Mouse (Mus musculus) forebrain, embryonic 15.5 days (tissue): ENCODE measurements at regions not wholly inside any gene's neighbourhood (a gene's known extent, or its start where the extent isn't known, plus 50 kb on each side); places are given as distances from the start of the nearest gene placed in this dataset.
A peak's percentile ranks its signal among the peaks of the same experiment; 100 is the strongest.

Source experiments
- ATAC-seq: fragments of 200-750 bp; cut with Nextera tagmentation; replicated peaks from 2 replicates; pipeline ENCODE4 v1.8.0; 2017; ENCODE audit warnings: mild to moderate bottlenecking, moderate TSS enrichment, moderate library complexity
- H3K27ac ChIP-seq: fragments of 300-500 bp; sonication (generic); replicated peaks from 2 replicates; pipeline ENCODE4 v1.5.1; 2015; ENCODE audit warnings: mild to moderate bottlenecking, inconsistent platforms
- H3K27me3 ChIP-seq: fragments of 300-500 bp; sonication (generic); 2 replicates; pipeline ENCODE4 v1.6.1; 2015; ENCODE audit warnings: inconsistent platforms
- H3K36me3 ChIP-seq: fragments of 300-500 bp; sonication (generic); 2 replicates; pipeline ENCODE4 v1.6.1; 2015; ENCODE audit warnings: mild to moderate bottlenecking, inconsistent platforms
- H3K4me1 ChIP-seq: fragments of 300-500 bp; sonication (generic); 2 replicates; pipeline ENCODE4 v1.6.1; 2015; ENCODE audit warnings: inconsistent platforms
- H3K4me2 ChIP-seq: fragments of 300-500 bp; sonication (generic); replicated peaks from 2 replicates; pipeline ENCODE4 v1.6.1; 2015; ENCODE audit warnings: mild to moderate bottlenecking, inconsistent platforms
- H3K4me3 ChIP-seq: fragments of 300-500 bp; sonication (generic); 2 replicates; pipeline ENCODE4 v1.5.1; 2015; ENCODE audit warnings: mild to moderate bottlenecking, inconsistent platforms
- H3K9ac ChIP-seq: fragments of 300-500 bp; sonication (generic); replicated peaks from 2 replicates; pipeline ENCODE4 v1.6.1; 2015; ENCODE audit warnings: mild to moderate bottlenecking, inconsistent platforms
- H3K9me3 ChIP-seq: fragments of 300-500 bp; sonication (generic); 2 replicates; pipeline ENCODE4 v1.6.1; 2016; ENCODE audit warnings: inconsistent platforms
- WGBS: fragments of 180-500 bp; shearing (Covaris S2); methylation state at CpG from one replicate; pipeline ENCODE4 v1.1.7; 2015; ENCODE audit warnings: mixed read lengths; 5-methylcytosine and 5-hydroxymethylcytosine counted together

DNA sequence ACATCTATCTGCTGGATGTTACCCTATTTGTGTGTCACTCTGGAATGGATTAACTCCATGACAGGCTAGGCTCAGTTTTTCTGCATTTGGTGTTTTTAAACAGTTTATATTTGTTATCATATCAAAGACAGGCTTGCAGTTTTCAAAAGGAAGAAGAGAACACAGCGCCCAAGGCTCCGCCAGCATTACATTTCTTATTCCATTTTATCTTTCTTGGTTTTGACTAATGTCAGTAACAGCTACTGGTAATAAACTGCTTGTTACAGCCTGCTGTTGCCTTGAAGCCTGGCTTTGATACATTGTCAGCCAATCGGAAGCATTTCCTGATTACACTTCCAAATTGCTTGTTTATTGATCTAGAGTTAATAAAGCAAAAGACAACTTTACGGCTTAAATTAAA is 219.4 kb upstream of the Mdfic start:
- Histone ChIP-seq H3K9ac (no peak overlapping the region), H3K4me3 (no peak overlapping the region), H3K27me3 (no peaks in the 10 kb centered on the region), H3K4me1 (no peaks in the 10 kb centered on the region), H3K36me3 (no peaks in the 10 kb centered on the region), H3K4me2 (no peak overlapping the region), H3K27ac (no peak overlapping the region), H3K9me3 (no peaks in the 10 kb centered on the region)
- 56% methylated on average over 4 of the region's 4 CpGs for WGBS
- ATAC-seq, result no peak

DNA sequence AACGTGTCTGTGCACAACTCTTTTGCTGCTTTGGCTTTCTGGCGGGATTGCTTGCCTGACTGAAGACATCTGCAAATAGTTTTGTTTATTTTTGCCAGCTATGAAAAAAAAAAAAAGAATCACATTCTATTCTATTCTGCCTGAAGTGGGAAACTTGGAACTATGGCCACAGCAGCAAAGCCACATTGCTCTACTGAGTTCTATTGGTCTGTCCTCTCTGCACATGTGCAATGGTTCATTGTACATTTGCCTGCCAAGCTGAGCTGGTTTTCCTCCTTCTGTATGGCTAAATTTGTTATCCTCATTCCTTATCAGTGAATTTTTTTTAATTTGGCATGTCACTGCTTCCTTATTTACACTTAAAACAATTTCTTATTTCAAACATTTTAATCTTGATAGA is 211.1 kb upstream of the Mdfic start:
- H3K9me3 ChIP-seq, result 0 out of 2 replicates have a peak, but pooled peaks cover 4% of the 10 kb centered on the region
- no peak overlapping the region for H3K4me3 ChIP-seq
- H3K27me3 ChIP-seq, result no peaks in the 10 kb centered on the region
- ATAC-seq, result no peak
- H3K27ac ChIP-seq, result no peak overlapping the region
- no peak overlapping the region for H3K9ac ChIP-seq
- no peaks in the 10 kb centered on the region for H3K36me3 ChIP-seq
- WGBS, result 83% methylated on average over 2 of the region's 2 CpGs
- no peak overlapping the region for H3K4me2 ChIP-seq
- no peaks in the 10 kb centered on the region for H3K4me1 ChIP-seq

DNA sequence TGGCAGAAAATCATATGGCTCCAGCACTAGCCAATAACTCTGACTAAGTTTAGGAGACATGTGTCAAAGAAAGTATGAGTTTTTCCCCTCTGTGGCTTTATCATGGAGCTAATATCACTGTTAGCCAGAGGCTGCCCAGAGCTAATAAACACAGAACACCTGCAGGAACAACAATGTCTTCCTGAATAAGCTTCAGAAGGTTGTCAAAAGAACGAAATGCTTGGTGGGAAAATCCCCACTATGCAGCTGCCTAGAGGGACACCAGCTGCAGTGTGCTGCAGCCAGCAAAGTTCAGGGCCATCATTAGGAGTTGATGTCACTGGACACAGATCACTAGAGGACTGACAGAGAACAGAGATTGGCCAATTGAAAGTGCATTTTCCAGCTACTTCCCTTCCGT is 183.2 kb upstream of the Mdfic start:
- H3K4me3 ChIP-seq, result no peak overlapping the region
- ATAC-seq, result no peak
- H3K4me1 ChIP-seq, result no peaks in the 10 kb centered on the region

DNA sequence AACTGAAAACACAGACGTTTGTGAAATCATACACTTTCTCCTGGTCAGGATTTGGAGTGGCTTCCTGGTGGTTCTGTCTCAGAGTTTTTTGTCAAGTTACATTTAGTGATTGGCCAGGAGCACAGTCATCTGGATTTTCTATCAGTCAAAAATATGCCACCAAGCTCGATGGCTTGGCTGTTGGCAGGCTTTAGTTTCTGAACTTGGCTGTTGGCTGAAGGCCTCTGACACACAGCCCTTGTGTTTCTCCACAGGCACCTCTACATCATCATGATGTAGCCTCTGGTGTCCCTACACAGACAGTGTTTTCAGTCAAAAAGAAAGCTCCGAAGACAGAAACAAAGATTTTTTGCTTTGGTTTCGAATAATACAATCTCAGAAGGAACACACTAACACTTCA is 178.5 kb upstream of the Mdfic start:
- WGBS, result 73% methylated on average over 4 of the region's 4 CpGs
- H3K27ac ChIP-seq, result no peak overlapping the region
- no peaks in the 10 kb centered on the region for H3K4me1 ChIP-seq
- H3K9ac ChIP-seq, result no peak overlapping the region
- no peak overlapping the region for H3K4me3 ChIP-seq
- no peak overlapping the region for H3K4me2 ChIP-seq
- no peaks in the 10 kb centered on the region for H3K27me3 ChIP-seq
- ATAC-seq, result no peak
- H3K9me3 ChIP-seq, result no peaks in the 10 kb centered on the region
- no peaks in the 10 kb centered on the region for H3K36me3 ChIP-seq

More for the DNA sequence above, 183.2 kb upstream of the Mdfic start:
- Histone ChIP-seq H3K9ac (no peak overlapping the region), H3K27me3 (no peaks in the 10 kb centered on the region), H3K36me3 (no peaks in the 10 kb centered on the region), H3K27ac (no peak overlapping the region), H3K9me3 (no peaks in the 10 kb centered on the region), H3K4me2 (no peak overlapping the region)
- WGBS, result 71% methylated on average over 2 of the region's 2 CpGs

DNA sequence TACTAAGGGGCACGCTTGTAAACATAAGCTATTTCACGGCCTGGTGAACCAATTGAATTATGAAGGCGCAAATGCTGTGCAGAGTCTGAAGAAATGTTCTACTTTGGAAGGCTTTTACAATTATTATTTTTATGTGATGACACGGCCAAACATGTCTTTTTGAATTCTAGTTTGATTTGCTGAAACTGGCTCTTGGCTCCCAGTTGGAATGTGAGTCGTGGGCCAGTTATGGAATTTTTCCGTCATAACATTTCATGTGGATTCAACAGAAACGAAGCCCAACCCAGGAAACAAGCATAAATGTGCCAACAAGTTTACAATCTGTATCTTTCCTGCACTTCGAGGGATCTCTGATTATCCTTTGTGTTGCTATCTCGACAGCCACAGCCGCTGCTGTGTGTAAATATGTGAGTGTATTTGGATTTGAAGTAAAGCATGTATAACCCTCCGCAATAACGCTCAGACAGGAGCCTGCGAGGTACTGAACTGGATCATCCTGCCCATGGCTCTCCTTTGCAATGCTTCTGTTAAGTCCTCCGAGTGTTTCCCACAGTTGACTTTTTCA is 176.9 kb upstream of the Mdfic start:
- Histone ChIP-seq H3K9me3 (no peaks in the 10 kb centered on the region), H3K4me2 (no peak overlapping the region), H3K36me3 (no peaks in the 10 kb centered on the region), H3K4me3 (no peak overlapping the region), H3K4me1 (no peaks in the 10 kb centered on the region), H3K27me3 (no peaks in the 10 kb centered on the region), H3K27ac (no peak overlapping the region), H3K9ac (no peak overlapping the region)
- 88% methylated on average over 14 of the region's 14 CpGs for WGBS
- no peak for ATAC-seq

DNA sequence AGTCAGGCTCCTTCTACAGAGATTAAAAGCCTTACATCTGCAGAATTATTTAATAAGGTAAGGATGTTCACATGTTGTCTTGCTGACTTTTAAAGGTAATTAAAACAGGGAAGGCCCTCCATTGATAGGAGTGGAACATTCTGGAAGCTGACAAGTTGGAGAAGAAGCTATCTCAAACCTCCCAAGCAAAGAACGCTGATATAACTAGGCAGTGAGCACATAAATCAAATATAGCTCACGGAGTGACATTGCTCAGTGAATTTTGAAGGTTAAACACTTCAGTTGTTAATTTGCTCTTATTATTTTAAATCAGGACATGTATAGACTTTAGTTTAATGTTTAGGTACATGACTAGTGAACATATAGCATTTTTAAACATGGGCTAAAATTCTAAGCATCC is 171.6 kb upstream of the Mdfic start:
- WGBS, result 96% methylated on average over 2 of the region's 2 CpGs
- Histone ChIP-seq H3K36me3 (no peaks in the 10 kb centered on the region), H3K4me1 (no peaks in the 10 kb centered on the region), H3K9ac (no peak overlapping the region), H3K4me3 (no peak overlapping the region), H3K27ac (no peak overlapping the region), H3K27me3 (no peaks in the 10 kb centered on the region), H3K9me3 (no peaks in the 10 kb centered on the region), H3K4me2 (no peak overlapping the region)
- ATAC-seq, result no peak

DNA sequence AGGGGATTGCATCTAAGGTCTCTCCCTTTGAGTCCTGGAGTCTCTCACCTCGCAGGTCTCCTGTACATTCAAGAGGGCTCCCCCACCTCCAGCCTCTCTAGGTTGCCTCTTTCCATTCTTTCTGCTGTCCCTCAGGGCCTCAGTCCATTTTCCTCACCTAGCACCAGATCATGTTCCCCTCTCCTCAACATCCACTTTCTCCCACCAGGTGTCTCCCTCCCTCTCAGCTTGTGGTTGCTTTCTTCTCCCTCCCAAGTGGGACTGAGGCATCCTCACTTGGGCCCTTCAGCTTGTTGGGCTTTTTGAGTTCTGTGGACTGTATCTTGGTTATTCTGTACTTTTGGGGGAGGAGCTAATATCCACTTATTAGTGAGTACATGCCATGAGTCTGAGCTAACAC is 127.7 kb upstream of the Mdfic start:
- no peak for ATAC-seq
- no peaks in the 10 kb centered on the region for H3K9me3 ChIP-seq
- no peak overlapping the region for H3K4me2 ChIP-seq
- no peaks in the 10 kb centered on the region for H3K4me1 ChIP-seq
- H3K27me3 ChIP-seq, result no peaks in the 10 kb centered on the region
- H3K36me3 ChIP-seq, result no peaks in the 10 kb centered on the region
- no peak overlapping the region for H3K27ac ChIP-seq
- no peak overlapping the region for H3K4me3 ChIP-seq
- no peak overlapping the region for H3K9ac ChIP-seq
- WGBS, result 73% methylated on average over 1 of the region's 1 CpGs

DNA sequence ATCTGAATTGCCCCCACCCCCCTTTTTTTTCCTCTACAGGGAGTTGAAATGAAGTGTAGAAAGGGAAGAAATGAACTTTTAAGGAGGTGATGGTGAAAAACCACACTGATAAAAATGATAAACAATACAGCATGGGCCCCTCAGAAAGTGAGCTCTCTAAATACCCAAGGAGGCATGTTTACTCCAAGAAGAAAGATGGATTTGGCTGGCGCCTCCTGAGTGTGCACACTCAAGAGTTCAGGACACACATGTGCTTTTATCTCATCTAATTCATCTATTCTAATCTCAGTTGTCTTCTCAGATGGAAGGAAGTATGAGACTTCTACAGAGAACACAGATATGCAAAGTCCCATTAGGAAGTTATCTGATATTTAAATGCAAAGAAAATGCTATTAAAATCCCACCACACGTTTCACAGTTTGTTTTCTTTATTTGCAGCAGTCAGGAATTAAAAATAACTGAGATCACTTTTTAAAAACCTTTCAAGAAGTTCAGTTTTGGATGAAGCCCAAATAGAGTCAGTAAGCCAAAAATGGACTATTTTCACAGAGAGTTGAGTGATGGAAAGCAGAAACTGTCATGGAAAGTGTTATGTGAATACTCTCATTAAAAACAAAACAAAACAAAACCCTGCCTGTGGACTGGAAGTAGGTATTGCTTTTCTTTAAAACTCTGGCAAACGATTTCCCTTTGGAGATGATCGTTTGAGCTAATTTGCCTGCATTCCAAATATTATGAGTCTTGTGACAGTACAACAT is 123.1 kb upstream of the Mdfic start:
- no peaks in the 10 kb centered on the region for H3K4me1 ChIP-seq
- WGBS, result 48% methylated on average over 4 of the region's 4 CpGs

DNA sequence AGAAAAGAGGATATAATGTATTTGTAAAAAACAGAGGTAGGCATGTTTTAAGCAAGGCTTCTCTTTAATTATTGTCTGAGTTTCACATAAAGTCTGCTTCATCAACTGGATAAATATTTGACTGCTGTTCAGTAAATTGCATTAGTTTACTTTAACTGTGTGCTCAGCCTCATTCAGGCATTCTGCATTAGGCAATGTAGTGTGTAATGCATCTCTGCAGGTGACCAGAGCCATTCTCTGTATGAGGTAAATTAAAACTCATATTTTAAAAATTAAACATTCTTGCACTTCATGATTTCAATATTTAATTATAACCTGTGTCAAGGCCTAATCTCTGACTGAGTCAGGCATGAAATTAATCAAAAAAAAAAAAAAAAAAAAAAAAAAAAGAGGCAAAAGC is 110.3 kb upstream of the Mdfic start:
- Histone ChIP-seq H3K4me3 (no peak overlapping the region), H3K9ac (no peak overlapping the region), H3K9me3 (no peaks in the 10 kb centered on the region), H3K27me3 (no peaks in the 10 kb centered on the region), H3K4me1 (no peaks in the 10 kb centered on the region), H3K27ac (no peak overlapping the region), H3K4me2 (no peak overlapping the region), H3K36me3 (no peaks in the 10 kb centered on the region)
- no peak for ATAC-seq

More for the DNA sequence above, 123.1 kb upstream of the Mdfic start:
- Histone ChIP-seq H3K4me3 (no peak overlapping the region), H3K9ac (no peak overlapping the region), H3K9me3 (no peaks in the 10 kb centered on the region), H3K4me2 (no peak overlapping the region), H3K36me3 (no peaks in the 10 kb centered on the region), H3K27me3 (no peaks in the 10 kb centered on the region), H3K27ac (no peak overlapping the region)
- ATAC-seq, result no peak

DNA sequence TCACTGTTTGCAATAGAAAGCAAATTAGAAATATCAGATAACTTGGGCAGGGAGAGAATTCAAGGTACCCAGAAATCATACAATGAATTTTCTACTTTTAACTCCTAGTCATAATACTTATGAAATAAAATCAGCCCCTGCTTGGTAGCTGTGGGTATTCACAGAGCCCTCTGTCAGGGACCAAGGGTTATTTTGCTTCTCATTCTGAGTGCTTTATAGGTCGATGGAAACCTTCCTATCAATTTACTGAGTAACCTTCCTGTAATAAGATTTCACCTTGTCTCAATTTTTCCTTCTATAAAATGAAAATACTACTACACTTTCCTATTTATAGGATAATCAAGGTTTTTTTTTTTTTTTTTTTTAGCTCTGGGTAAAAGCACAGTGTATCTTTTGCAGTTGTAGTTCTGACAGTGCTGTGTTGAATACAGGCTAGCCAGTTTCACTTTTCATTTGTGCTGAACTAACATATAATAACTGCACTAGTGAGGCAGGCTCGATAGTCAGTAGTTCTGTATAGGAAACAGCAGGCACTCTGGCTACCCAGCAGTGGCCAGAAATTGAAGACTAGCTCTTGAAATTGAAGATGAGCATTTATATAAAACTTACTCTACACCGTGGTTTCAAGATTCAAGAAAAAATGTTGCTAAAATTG is 94.4 kb upstream of the Mdfic start:
- H3K4me2 ChIP-seq, result no peak overlapping the region
- H3K36me3 ChIP-seq, result no peaks in the 10 kb centered on the region
- no peak overlapping the region for H3K9ac ChIP-seq
- ATAC-seq, result no peak
- no peak overlapping the region for H3K27ac ChIP-seq
- H3K4me1 ChIP-seq, result no peaks in the 10 kb centered on the region
- no peaks in the 10 kb centered on the region for H3K27me3 ChIP-seq
- no peaks in the 10 kb centered on the region for H3K9me3 ChIP-seq
- no peak overlapping the region for H3K4me3 ChIP-seq
- WGBS, result 86% methylated on average over 3 of the region's 3 CpGs

DNA sequence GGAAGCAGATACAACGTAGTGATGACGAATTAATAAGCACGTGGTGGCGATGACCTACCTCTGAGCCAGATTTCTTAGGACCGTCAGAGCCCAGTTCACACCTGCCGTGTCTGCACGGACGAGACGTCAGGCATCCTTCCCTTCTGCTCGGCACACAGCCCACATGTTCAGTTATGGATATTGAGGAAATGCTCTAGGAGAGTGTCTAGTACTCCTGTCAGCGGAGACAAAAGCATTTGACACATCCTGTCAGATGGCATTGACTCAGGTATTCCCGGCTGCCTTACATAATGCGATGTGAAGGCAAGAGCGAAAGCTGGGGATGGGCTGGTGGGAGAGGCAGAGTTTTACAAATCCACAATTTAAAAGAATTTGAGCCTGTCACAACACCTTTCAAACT is 81.9 kb upstream of the Mdfic start:
- Histone ChIP-seq H3K36me3 (no peaks in the 10 kb centered on the region), H3K9ac (no peak overlapping the region), H3K27ac (0 out of 2 replicates have a peak overlapping the region, but pooled peaks have one; percentile 22), H3K4me2 (no peak overlapping the region), H3K27me3 (no peaks in the 10 kb centered on the region), H3K4me3 (no peak overlapping the region), H3K9me3 (no peaks in the 10 kb centered on the region), H3K4me1 (peaks cover 20% of the 10 kb centered on the region)
- ATAC-seq, result peak; percentile 71
- 32% methylated on average over 14 of the region's 14 CpGs for WGBS

DNA sequence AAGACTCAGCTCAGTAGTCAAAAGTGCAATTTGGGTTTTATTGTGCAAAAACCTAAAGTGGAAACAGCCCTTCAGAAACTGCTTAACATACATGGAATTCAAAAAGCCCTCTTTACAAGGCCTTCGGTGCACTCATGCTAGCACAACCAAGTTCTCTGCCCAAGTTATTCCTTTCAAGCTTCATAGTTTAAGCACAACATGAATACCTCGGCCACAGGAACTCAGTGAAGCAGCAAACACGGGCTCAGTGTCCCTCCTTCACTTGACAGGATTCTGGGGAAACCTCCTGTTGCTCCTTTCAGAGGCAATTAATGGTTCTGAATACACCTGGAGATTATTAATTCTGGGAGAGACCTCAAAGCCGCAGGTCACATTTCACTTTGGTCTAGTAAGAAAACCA is 81.1 kb upstream of the Mdfic start:
- peak; percentile 82 for ATAC-seq
- Histone ChIP-seq H3K9ac (no peak overlapping the region), H3K27ac (no peak overlapping the region), H3K36me3 (no peaks in the 10 kb centered on the region), H3K4me1 (peaks cover 20% of the 10 kb centered on the region), H3K27me3 (no peaks in the 10 kb centered on the region), H3K9me3 (no peaks in the 10 kb centered on the region), H3K4me3 (no peak overlapping the region), H3K4me2 (no peak overlapping the region)
- 3% methylated on average over 4 of the region's 4 CpGs for WGBS
